In the genomic region with DNA sequence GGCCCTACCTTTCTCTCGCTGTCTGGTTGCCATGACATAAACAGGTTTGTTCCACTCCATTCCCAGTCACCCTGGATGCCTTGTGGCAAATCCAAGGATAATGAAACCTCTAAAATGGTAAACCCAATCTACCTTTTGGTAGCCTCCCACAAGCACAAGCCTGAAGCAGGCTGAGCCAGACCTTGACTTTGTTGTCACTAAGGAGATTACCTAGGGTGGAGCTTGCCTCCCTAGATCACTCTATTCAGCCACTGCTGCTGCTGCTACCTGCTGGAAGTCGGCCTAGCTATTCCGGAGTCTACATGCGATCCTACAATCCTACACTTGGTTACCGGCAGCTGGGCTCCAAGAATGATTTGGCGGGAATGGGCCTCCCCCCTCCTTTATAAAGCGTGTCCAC, we compare ENCODE assay signal across 6 mouse cellular contexts.
"Had no signal": no experiment of that assay in that cellular context is flagged by ENCODE, and none has a peak within 500 bp of the region (broad histone marks: within the 10 kb centered on the region; RNA-seq: fewer than 3 reads in every experiment).

No protein-coding gene starts in this region.

- H3K9ac ChIP-seq: lung, embryonic 14.5 days; midbrain, embryonic 12.5 days; neural tube, embryonic 13.5 days; neural tube, embryonic 15.5 days had no signal

- H3K4me3 ChIP-seq: midbrain, embryonic 10.5 days; midbrain, embryonic 12.5 days; myocyte; neural tube, embryonic 13.5 days; neural tube, embryonic 15.5 days had no signal

- H3K27ac ChIP-seq: midbrain, embryonic 10.5 days; midbrain, embryonic 12.5 days; neural tube, embryonic 13.5 days; neural tube, embryonic 15.5 days had no signal

- H3K4me2 ChIP-seq: lung, embryonic 14.5 days; midbrain, embryonic 12.5 days; neural tube, embryonic 13.5 days; neural tube, embryonic 15.5 days had no signal

- H3K4me1 ChIP-seq: midbrain, embryonic 12.5 days; neural tube, embryonic 13.5 days; neural tube, embryonic 15.5 days had no signal

- H3K27me3 ChIP-seq: midbrain, embryonic 12.5 days; neural tube, embryonic 13.5 days; neural tube, embryonic 15.5 days had no signal

- H3K9me3 ChIP-seq: midbrain, embryonic 10.5 days; midbrain, embryonic 12.5 days; neural tube, embryonic 13.5 days; neural tube, embryonic 15.5 days had no signal

- H3K36me3 ChIP-seq: midbrain, embryonic 10.5 days; midbrain, embryonic 12.5 days; neural tube, embryonic 13.5 days; neural tube, embryonic 15.5 days had no signal
